Mouse (Mus musculus) midbrain, embryonic 11.5 days (tissue): ENCODE results near the gene Ttc38. TPM values are rescaled to one million over a fixed set of nuclear protein-coding genes. Genes with fewer than 3 reads are reported as not detected.

Experiments used
- polyA plus RNA-seq: library from polyadenylated mRNA; unstranded; fragments of >200 nt; fragmentation: Nextera tagmentation; extraction: Ambion mirVana; gene quantifications from 2 replicates; pipeline ENCODE4 v1.2.1, GENCODE M21; 2014

The Ttc38 gene
- polyA plus RNA-seq, 1 experiment from 2014 or later = 1.9 TPM

Other genes starting within 250 kb of the Ttc38 start
- gene Wnt7b, start 249.8 kb upstream of the Ttc38 start, polyA plus RNA-seq = 38.5 and 44.3 TPM in 2 replicates
- 0.62 and 0.92 TPM in 2 replicates for gene Ppara, start 97.3 kb upstream of the Ttc38 start, polyA plus RNA-seq
- 18.1 and 21.8 TPM in 2 replicates for gene Cdpf1, start 20.6 kb upstream of the Ttc38 start, polyA plus RNA-seq
- gene Pkdrej, start 10.6 kb upstream of the Ttc38 start, polyA plus RNA-seq = 0.07 and 0.15 TPM in 2 replicates
- 38.6 and 43.7 TPM in 2 replicates for gene Gtse1, start 27.4 kb downstream of the Ttc38 start, polyA plus RNA-seq
- gene Trmu, start 47.0 kb downstream of the Ttc38 start, polyA plus RNA-seq = 29.9 and 33.5 TPM in 2 replicates
- 4.1 and 4.9 TPM in 2 replicates for gene Celsr1, start 201.5 kb downstream of the Ttc38 start, polyA plus RNA-seq
- 7.8 and 8.9 TPM in 2 replicates for gene Gramd4, start 225.4 kb downstream of the Ttc38 start, polyA plus RNA-seq